Mouse (Mus musculus) right cerebral cortex, postnatal 10 days (tissue): ENCODE results near the gene Mfap2.

Experiments used
- DNase-seq, 2 experiments: peaks; one replicate each; pipeline ENCODE4 v3.0.0; 2021; ENCODE audit warnings: low spot score in 2 of 2

The Mfap2 gene

GRCm38 (mm10) chr4:141010118-141010517 is at the start of gene Mfap2:
Gene Mfap2 (plus strand): TSS chr4:141010418.
- DNase-seq = no peak

GRCm38 (mm10) chr4:140960781-140961466 is 49.3 kb upstream of the Mfap2 start, which contains the start of gene Sdhb:
Gene Sdhb (plus strand): TSS chr4:140961203.
- DNase-seq = peak; percentile 98 to 99

- peak in 1 of 2 experiments; percentile 62 for DNase-seq
Measured at GRCm38 (mm10) chr4:140961467-140962206, 48.6 kb upstream of the Mfap2 start.

- no peak for DNase-seq
Measured at GRCm38 (mm10) chr4:140962207-140962909, 47.9 kb upstream of the Mfap2 start.

- peak in 1 of 2 experiments; percentile 71 for DNase-seq
Measured at GRCm38 (mm10) chr4:140962950-140963349, 47.3 kb upstream of the Mfap2 start.

GRCm38 (mm10) chr4:140963941-140964597 is 46.1 kb upstream of the Mfap2 start:
- DNase-seq = no peak

GRCm38 (mm10) chr4:140964620-140965019 is 45.6 kb upstream of the Mfap2 start:
- DNase-seq = peak; percentile 82 to 85

GRCm38 (mm10) chr4:140967386-140968159 is 42.6 kb upstream of the Mfap2 start:
- DNase-seq = no peak

GRCm38 (mm10) chr4:140971691-140972090 is 38.5 kb upstream of the Mfap2 start:
- DNase-seq = no peak

GRCm38 (mm10) chr4:140974408-140974807 is 35.8 kb upstream of the Mfap2 start:
- no peak for DNase-seq

GRCm38 (mm10) chr4:140975356-140975755 is 34.9 kb upstream of the Mfap2 start:
- no peak for DNase-seq

GRCm38 (mm10) chr4:140977278-140977677 is 32.9 kb upstream of the Mfap2 start:
- DNase-seq = no peak

- no peak for DNase-seq
Measured at GRCm38 (mm10) chr4:140977886-140978692, 32.1 kb upstream of the Mfap2 start.

GRCm38 (mm10) chr4:140981605-140982004 is 28.6 kb upstream of the Mfap2 start:
- DNase-seq = no peak

GRCm38 (mm10) chr4:140982808-140983207 is 27.4 kb upstream of the Mfap2 start:
- no peak for DNase-seq

- DNase-seq = peak; percentile 68 to 76
Measured at GRCm38 (mm10) chr4:140983442-140983841, 26.8 kb upstream of the Mfap2 start.

- no peak for DNase-seq
Measured at GRCm38 (mm10) chr4:140984544-140984943, 25.7 kb upstream of the Mfap2 start.

- DNase-seq = no peak
Measured at GRCm38 (mm10) chr4:140986024-140986710, 24.1 kb upstream of the Mfap2 start.

- peak; percentile 95 to 96 for DNase-seq
Measured at GRCm38 (mm10) chr4:140986711-140987395, 23.4 kb upstream of the Mfap2 start, which contains the start of gene Atp13a2. Gene Atp13a2 (plus strand): TSS chr4:140986873.
